Mouse (Mus musculus) hindbrain, embryonic 13.5 days (tissue): ENCODE data around the gene Dusp16. TPM values are rescaled to one million over a fixed set of nuclear protein-coding genes. Genes with fewer than 3 reads are reported as not detected.
"Not testable (repeated sequence)": the region's sequence is repeated elsewhere in the genome, so short reads cannot be mapped to it uniquely, and the experiment has no call there.

Experiments used
- ATAC-seq: fragments of 200-750 bp; cut with Nextera tagmentation; 2 replicates; pipeline ENCODE4 v1.8.0; 2017; ENCODE audit warnings: moderate TSS enrichment; ENCODE audit not compliant: low FRiP score
- H3K27ac ChIP-seq: fragments of 300-500 bp; sonication (generic); 2 replicates; pipeline ENCODE4 v1.5.1; 2015; ENCODE audit warnings: inconsistent platforms, mild to moderate bottlenecking, moderate library complexity
- H3K27me3 ChIP-seq: fragments of 300-500 bp; sonication (generic); 2 replicates; pipeline ENCODE4 v1.6.1; 2015; ENCODE audit warnings: mild to moderate bottlenecking, inconsistent platforms
- H3K36me3 ChIP-seq: fragments of 300-500 bp; sonication (generic); 2 replicates; pipeline ENCODE4 v1.6.1; 2015; ENCODE audit warnings: mild to moderate bottlenecking, inconsistent platforms
- H3K4me1 ChIP-seq: fragments of 300-500 bp; sonication (generic); replicated peaks from 2 replicates; pipeline ENCODE4 v1.6.1; 2015; ENCODE audit warnings: inconsistent platforms
- H3K4me2 ChIP-seq: fragments of 300-500 bp; sonication (generic); 2 replicates; pipeline ENCODE4 v1.6.1; 2015; ENCODE audit warnings: inconsistent platforms, mild to moderate bottlenecking, moderate library complexity
- H3K4me3 ChIP-seq: fragments of 300-500 bp; sonication (generic); 2 replicates; pipeline ENCODE4 v1.5.1; 2015; ENCODE audit warnings: mild to moderate bottlenecking, inconsistent platforms
- H3K9ac ChIP-seq: fragments of 300-500 bp; sonication (generic); 2 replicates; pipeline ENCODE4 v1.6.1; 2015; ENCODE audit warnings: mild to moderate bottlenecking, inconsistent platforms
- H3K9me3 ChIP-seq: fragments of 300-500 bp; sonication (generic); 2 replicates; pipeline ENCODE4 v1.6.1; 2016; ENCODE audit warnings: inconsistent platforms
- WGBS: fragments of 180-500 bp; shearing (Covaris S2); methylation state at CpG from one replicate; pipeline ENCODE4 v1.1.7; 2015; 5-methylcytosine and 5-hydroxymethylcytosine counted together
- polyA plus RNA-seq: library from polyadenylated mRNA; unstranded; fragments of >200 nt; fragmentation: Nextera tagmentation; extraction: Ambion mirVana; gene quantifications from 2 replicates; pipeline ENCODE4 v1.2.1, GENCODE M21; 2015

Gene Dusp16
- polyA plus RNA-seq, 1 experiment from 2014 or later = 5.7 TPM

DNA sequence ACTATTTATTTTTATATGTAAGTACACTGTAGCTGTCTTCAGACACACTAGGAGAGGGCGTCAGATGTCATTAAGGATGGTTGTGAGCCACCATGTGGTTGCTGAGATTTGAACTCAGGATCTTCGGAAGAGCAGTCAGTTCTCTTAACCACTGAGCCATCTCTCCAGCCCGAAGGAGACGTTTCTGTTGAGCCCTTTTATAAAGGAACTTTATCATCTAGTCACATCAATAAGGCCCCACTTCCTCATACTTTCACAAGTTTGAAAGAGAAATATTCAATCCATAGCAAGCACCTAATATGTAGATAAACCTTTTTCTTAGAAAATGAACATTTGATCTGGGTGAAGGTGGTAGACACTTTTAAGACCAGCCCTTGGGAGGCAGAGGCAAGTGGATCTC lies 113.1 kb downstream of the Dusp16 start:
- H3K4me2 ChIP-seq, H3K4me1 ChIP-seq, H3K36me3 ChIP-seq, H3K27ac ChIP-seq, H3K9me3 ChIP-seq, H3K4me3 ChIP-seq, H3K9ac ChIP-seq, H3K27me3 ChIP-seq, ATAC-seq: not testable (repeated sequence)
- 91% methylated on average over 4 of the region's 4 CpGs for WGBS

DNA sequence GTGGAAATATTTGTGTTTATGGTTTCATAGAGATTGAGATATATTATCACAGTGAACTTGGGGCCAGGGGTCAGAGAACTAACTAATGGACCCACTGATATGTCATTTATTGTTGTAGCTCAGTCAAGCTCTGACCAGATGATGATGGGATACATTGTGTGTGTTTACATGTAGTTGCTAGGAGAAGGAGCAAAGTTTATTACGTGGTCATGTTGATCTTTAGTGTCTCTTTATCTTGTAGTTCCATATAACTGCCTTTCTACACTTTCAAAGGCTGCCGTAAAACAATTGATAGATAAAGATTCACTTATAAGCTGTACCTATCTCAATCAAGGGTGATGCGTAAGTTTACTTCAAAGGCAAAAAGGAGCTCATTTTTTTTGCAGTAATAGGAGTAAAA lies 114.4 kb downstream of the Dusp16 start:
- 79% methylated on average over 3 of the region's 3 CpGs for WGBS
- H3K4me1 ChIP-seq = no peaks in the 10 kb centered on the region
- no peaks in the 10 kb centered on the region for H3K27me3 ChIP-seq
- H3K4me2 ChIP-seq = no peak overlapping the region
- H3K27ac ChIP-seq = no peak overlapping the region
- no peak for ATAC-seq
- no peaks in the 10 kb centered on the region for H3K9me3 ChIP-seq
- no peak overlapping the region for H3K4me3 ChIP-seq
- H3K9ac ChIP-seq = no peak overlapping the region
- no peaks in the 10 kb centered on the region for H3K36me3 ChIP-seq

DNA sequence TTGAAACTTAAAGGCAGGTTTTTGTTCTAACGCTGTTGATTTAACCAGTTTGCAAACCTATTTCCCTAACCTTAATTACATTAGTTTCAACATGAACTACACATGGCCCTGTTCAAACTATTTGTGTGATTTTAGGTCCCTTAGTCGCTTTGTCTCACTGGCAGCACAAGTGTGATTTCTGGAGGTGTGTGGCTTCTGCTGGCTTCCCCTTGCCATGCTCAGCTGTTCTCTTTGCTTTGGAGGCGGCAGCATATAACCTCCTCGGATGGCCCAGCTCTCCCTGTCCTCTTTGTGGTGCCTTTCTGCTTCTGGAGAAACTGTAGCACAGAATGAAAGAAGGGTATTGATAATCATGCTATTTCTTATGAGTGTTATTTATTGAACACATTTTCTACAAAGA lies 114.9 kb downstream of the Dusp16 start:
- no peak for ATAC-seq
- no peak overlapping the region for H3K27ac ChIP-seq
- 85% methylated on average over 4 of the region's 4 CpGs for WGBS
- H3K27me3 ChIP-seq = no peaks in the 10 kb centered on the region
- H3K9ac ChIP-seq = no peak overlapping the region
- no peak overlapping the region for H3K4me2 ChIP-seq
- H3K9me3 ChIP-seq = no peaks in the 10 kb centered on the region
- no peak overlapping the region for H3K4me3 ChIP-seq
- no peaks in the 10 kb centered on the region for H3K4me1 ChIP-seq
- H3K36me3 ChIP-seq = no peaks in the 10 kb centered on the region

DNA sequence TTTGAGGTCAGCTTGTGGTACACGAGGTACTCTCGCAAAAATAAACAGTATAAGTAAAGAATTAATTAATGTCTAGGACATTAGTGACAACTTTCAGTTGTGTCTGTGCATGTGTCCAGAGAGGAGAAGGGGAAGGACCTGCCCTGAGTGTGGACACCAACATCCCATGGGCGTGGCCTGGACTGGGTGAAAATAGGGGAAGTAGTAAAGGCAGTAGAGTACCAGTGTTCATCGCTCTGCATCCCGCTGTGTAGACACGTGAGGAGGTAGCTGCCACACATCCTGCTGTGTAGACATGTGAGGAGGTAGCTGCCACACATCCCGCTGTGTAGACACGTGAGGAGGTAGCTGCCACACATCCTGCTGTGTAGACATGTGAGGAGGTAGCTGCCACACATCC lies 118.7 kb downstream of the Dusp16 start:
- H3K9me3 ChIP-seq, H3K9ac ChIP-seq, H3K27me3 ChIP-seq, H3K36me3 ChIP-seq, ATAC-seq, H3K4me1 ChIP-seq, H3K27ac ChIP-seq, H3K4me2 ChIP-seq, H3K4me3 ChIP-seq: not testable (repeated sequence)
- WGBS = 89% methylated on average over 8 of the region's 8 CpGs

DNA sequence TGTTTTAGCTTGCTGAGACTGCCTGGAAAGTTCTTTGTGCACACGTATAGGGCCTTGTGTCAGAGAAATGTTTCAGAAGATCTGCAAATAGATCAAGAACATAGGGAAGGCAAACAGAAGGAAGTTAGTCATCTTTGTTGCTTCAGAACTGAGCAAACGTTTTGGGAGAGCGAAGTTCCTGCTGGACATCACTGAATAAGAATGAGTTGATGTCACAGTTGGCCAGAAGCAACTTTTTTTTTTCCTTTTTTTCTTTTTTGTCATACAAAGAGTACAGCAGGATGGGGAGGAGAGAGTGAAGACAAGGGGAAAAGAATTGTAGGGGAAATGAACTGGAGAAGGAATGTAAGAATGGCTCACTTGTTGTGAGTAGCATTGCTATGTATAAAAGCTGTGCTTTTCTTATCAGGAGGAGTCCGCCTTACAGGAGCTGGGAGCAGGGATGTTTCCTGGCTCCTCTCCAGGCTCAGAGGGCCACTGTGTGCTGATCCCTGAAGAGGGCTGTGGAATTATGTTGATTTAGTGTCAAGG lies 121.5 kb downstream of the Dusp16 start:
- no peak overlapping the region for H3K9ac ChIP-seq
- no peaks in the 10 kb centered on the region for H3K36me3 ChIP-seq
- 53% methylated on average over 4 of the region's 4 CpGs for WGBS
- H3K27me3 ChIP-seq = no peaks in the 10 kb centered on the region
- H3K4me2 ChIP-seq = no peak overlapping the region
- H3K27ac ChIP-seq = no peak overlapping the region
- H3K9me3 ChIP-seq = no peaks in the 10 kb centered on the region
- no peak overlapping the region for H3K4me3 ChIP-seq
- ATAC-seq = no peak
- 0 out of 2 replicates have a peak, but pooled peaks cover 3% of the 10 kb centered on the region for H3K4me1 ChIP-seq

DNA sequence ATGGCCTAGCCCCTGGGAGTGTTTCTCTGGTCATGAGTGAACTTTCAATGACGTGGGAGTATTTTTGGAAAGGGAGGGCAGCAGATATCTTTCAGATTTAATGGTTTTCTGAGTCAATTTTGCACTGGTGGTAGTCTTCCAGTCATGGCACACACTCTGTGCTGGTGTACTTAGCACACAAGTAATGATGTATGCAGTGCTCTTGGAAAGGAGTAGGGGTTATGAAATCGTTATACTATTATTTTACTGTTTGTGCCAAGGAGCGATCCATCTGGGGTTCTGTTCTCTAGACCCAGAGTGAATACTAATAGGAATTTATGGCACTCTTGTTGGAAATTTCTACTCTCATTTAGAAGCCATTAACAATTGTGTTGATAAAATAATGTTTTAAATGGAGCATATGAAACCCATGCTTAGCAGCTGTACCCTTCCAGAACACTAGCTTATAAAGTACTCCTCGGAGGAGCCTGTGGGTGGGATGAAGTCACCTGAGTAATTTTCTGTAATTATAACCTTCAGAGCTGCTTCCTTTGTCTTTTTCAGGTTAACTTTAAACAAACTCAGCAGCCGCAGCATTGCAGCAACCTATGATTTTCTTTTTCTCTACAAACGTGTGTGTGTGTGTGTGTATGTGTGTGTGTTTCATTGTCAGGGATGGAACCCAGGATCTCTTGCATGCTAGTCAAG lies 123.1 kb downstream of the Dusp16 start:
- no peak overlapping the region for H3K4me3 ChIP-seq
- H3K9ac ChIP-seq = no peak overlapping the region
- no peaks in the 10 kb centered on the region for H3K9me3 ChIP-seq
- H3K36me3 ChIP-seq = no peaks in the 10 kb centered on the region
- H3K27ac ChIP-seq = no peak overlapping the region
- 76% methylated on average over 6 of the region's 6 CpGs for WGBS
- H3K4me1 ChIP-seq = 0 out of 2 replicates have a peak, but pooled peaks cover 3% of the 10 kb centered on the region
- H3K27me3 ChIP-seq = no peaks in the 10 kb centered on the region
- ATAC-seq = no peak
- no peak overlapping the region for H3K4me2 ChIP-seq

DNA sequence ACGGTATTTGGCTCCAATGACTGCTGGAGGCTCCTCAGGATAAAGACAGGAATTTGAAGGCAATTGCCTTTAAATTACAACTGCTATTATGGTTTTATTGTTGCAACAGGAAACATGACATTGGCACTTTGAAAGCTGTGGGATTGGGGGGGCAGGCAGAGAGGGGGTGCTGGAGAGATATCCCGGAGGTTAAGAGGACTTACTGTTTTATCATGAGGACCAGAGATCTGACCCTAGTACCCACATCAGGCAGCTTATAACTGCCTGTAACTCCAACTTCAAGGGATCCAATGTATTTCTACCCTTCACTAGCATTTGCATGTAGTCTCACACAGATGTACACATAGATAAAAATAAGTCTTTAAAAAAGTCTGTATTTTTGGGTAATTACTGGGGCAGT lies 123.9 kb downstream of the Dusp16 start:
- no peaks in the 10 kb centered on the region for H3K27me3 ChIP-seq
- H3K4me2 ChIP-seq = no peak overlapping the region
- H3K36me3 ChIP-seq = no peaks in the 10 kb centered on the region
- H3K4me3 ChIP-seq = no peak overlapping the region
- H3K27ac ChIP-seq = no peak overlapping the region
- no peaks in the 10 kb centered on the region for H3K9me3 ChIP-seq
- 0 out of 2 replicates have a peak, but pooled peaks cover 3% of the 10 kb centered on the region for H3K4me1 ChIP-seq
- no peak for ATAC-seq
- WGBS = 92% methylated on average over 2 of the region's 2 CpGs
- no peak overlapping the region for H3K9ac ChIP-seq

DNA sequence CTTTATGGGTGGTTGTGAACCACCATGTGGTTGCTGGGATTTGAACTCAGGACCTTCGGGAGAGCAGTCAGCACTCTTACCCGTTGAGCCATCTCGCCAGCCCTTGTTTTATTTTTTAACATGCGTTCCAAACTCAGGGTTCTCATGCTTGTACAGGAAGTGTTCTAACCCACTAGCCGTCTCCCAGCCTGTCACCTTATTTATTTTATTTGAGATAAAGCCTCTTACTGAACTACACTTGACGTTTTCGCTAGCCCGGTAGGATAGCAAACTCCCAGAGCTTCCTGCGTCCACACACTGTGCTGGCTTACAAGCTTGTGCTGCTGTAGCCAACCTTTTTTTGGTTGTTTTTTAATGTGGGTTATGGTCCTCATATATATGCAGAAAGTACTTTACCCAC lies 126.6 kb downstream of the Dusp16 start:
- no peak overlapping the region for H3K4me2 ChIP-seq
- ATAC-seq = no peak
- H3K27me3 ChIP-seq = no peaks in the 10 kb centered on the region
- H3K9me3 ChIP-seq = no peaks in the 10 kb centered on the region
- H3K4me3 ChIP-seq = no peak overlapping the region
- 86% methylated on average over 9 of the region's 9 CpGs for WGBS
- H3K4me1 ChIP-seq = no peaks in the 10 kb centered on the region
- H3K9ac ChIP-seq = no peak overlapping the region
- no peaks in the 10 kb centered on the region for H3K36me3 ChIP-seq
- no peak overlapping the region for H3K27ac ChIP-seq

Other genes starting within 250 kb of the Dusp16 start
- 20.6 and 22.3 TPM in 2 replicates for gene Lrp6, start 225.7 kb downstream of the Dusp16 start, polyA plus RNA-seq
- 0.95 and 1.4 TPM in 2 replicates for gene Mansc1, start 160.1 kb downstream of the Dusp16 start, polyA plus RNA-seq
- gene Borcs5, start 153.1 kb downstream of the Dusp16 start, polyA plus RNA-seq = 48.2 and 48.7 TPM in 2 replicates
- gene Crebl2, start 37.5 kb upstream of the Dusp16 start, polyA plus RNA-seq = 3.8 and 4.8 TPM in 2 replicates
- gene Gpr19, start 106.0 kb upstream of the Dusp16 start, polyA plus RNA-seq = 39.0 and 45.1 TPM in 2 replicates
- gene Cdkn1b, start 127.8 kb upstream of the Dusp16 start, polyA plus RNA-seq = 27.1 and 27.2 TPM in 2 replicates
- 3.2 and 3.8 TPM in 2 replicates for gene Apold1, start 189.1 kb upstream of the Dusp16 start, polyA plus RNA-seq
- 78.4 and 84.6 TPM in 2 replicates for gene Ddx47, start 219.0 kb upstream of the Dusp16 start, polyA plus RNA-seq